Mouse (Mus musculus): Measurements from ENCODE around the gene Cd84. TPM values are rescaled to one million over a fixed set of nuclear protein-coding genes. Genes with fewer than 3 reads are reported as not detected.

Gene Cd84
- polyA plus RNA-seq, 1 experiment from 2014 or later: 0.01 TPM

- CTCF ChIA-PET: no interaction called here
- DNase-seq (ENCODE audit: low read depth, low spot score) (no peak), ATAC-seq (no peak)
- peaks cover 5% of the 10 kb centered on the region for H3K27me3 ChIP-seq
- POLR2A ChIA-PET: no interaction called here
- TF ChIP-seq CTCF (IDR thresholded peaks at IDR 0.05): no peak
- in situ Hi-C loops (cut with MboI; ENCODE audit: low pct_unique_long_range_greater_than_20kb): no loop called here
Measured at GRCm38 (mm10) chr1:171915638-171916458, 76.4 kb downstream of the Cd84 start.

GRCm38 (mm10) chr1:171917305-171918039 is 78.0 kb downstream of the Cd84 start, which contains the start of gene Slamf6:
Gene Slamf6, plus strand, starts transcription at chr1:171917515.
- ATAC-seq: no peak
- no peak for DNase-seq (ENCODE audit: low read depth, low spot score)
- no peak for TF ChIP-seq CTCF (IDR thresholded peaks at IDR 0.05)
- in situ Hi-C loops (cut with MboI; ENCODE audit: low pct_unique_long_range_greater_than_20kb): no loop called here
- peaks cover 5% of the 10 kb centered on the region for H3K27me3 ChIP-seq
- POLR2A ChIA-PET: no interaction called here
- CTCF ChIA-PET: no interaction called here

- DNase-seq (ENCODE audit: low read depth, low spot score) (no peak), ATAC-seq (no peak)
- in situ Hi-C loops (cut with MboI; ENCODE audit: low pct_unique_long_range_greater_than_20kb): no loop called here
- no peak for TF ChIP-seq CTCF (IDR thresholded peaks at IDR 0.05)
- peaks cover 5% of the 10 kb centered on the region for H3K27me3 ChIP-seq
- ChIA-PET POLR2A (interaction anchor here (0.7 kb wide), 1 partner anchor 256 kb away, joined by 3 read pairs; no protein-coding TSS in a partner anchor), CTCF (no interaction called here)
Measured at GRCm38 (mm10) chr1:171918136-171918920, 78.8 kb downstream of the Cd84 start.

GRCm38 (mm10) chr1:171919193-171919592 is 79.7 kb downstream of the Cd84 start:
- DNase-seq (ENCODE audit: low read depth, low spot score) (no peak), ATAC-seq (no peak)

GRCm38 (mm10) chr1:171919901-171920510 is 80.5 kb downstream of the Cd84 start:
- peaks cover 5% of the 10 kb centered on the region for H3K27me3 ChIP-seq
- CTCF ChIA-PET: no interaction called here
- TF ChIP-seq CTCF (IDR thresholded peaks at IDR 0.05): no peak
- in situ Hi-C loops (cut with MboI; ENCODE audit: low pct_unique_long_range_greater_than_20kb): no loop called here
- no peak for ATAC-seq
- no peak for DNase-seq (ENCODE audit: low read depth, low spot score)
- POLR2A ChIA-PET: no interaction called here

More at GRCm38 (mm10) chr1:171919193-171919592, 79.7 kb downstream of the Cd84 start:
- CTCF ChIA-PET: no interaction called here
- POLR2A ChIA-PET: no interaction called here
- TF ChIP-seq CTCF (IDR thresholded peaks at IDR 0.05): no peak
- in situ Hi-C loops (cut with MboI; ENCODE audit: low pct_unique_long_range_greater_than_20kb): no loop called here
- H3K27me3 ChIP-seq: peaks cover 5% of the 10 kb centered on the region

GRCm38 (mm10) chr1:171920989-171921621 is 81.6 kb downstream of the Cd84 start:
- CTCF ChIA-PET: interaction anchor here (1.4 to 1.5 kb wide), 2 partner anchors 9 to 30 kb away, joined by 3 to 4 read pairs; no protein-coding TSS in a partner anchor
- no peak for ATAC-seq
- DNase-seq (ENCODE audit: low read depth, low spot score): no peak
- peaks cover 5% of the 10 kb centered on the region for H3K27me3 ChIP-seq
- POLR2A ChIA-PET: no interaction called here
- TF ChIP-seq CTCF (IDR thresholded peaks at IDR 0.05): no peak
- in situ Hi-C loops (cut with MboI; ENCODE audit: low pct_unique_long_range_greater_than_20kb): no loop called here

GRCm38 (mm10) chr1:171921641-171922040 is 82.1 kb downstream of the Cd84 start:
- TF ChIP-seq CTCF (IDR thresholded peaks at IDR 0.05): no peak
- H3K27me3 ChIP-seq: peaks cover 5% of the 10 kb centered on the region
- in situ Hi-C loops (cut with MboI; ENCODE audit: low pct_unique_long_range_greater_than_20kb): no loop called here
- ATAC-seq: no peak
- CTCF ChIA-PET: interaction anchor here (1.4 to 1.5 kb wide), 2 partner anchors 8 to 30 kb away, joined by 3 to 4 read pairs; no protein-coding TSS in a partner anchor
- DNase-seq (ENCODE audit: low read depth, low spot score): no peak
- POLR2A ChIA-PET: no interaction called here

GRCm38 (mm10) chr1:171922844-171923243 is 83.3 kb downstream of the Cd84 start:
- ChIA-PET CTCF (no interaction called here), POLR2A (no interaction called here)
- DNase-seq (ENCODE audit: low read depth, low spot score) (no peak), ATAC-seq (no peak)
- in situ Hi-C loops (cut with MboI; ENCODE audit: low pct_unique_long_range_greater_than_20kb): no loop called here
- peaks cover 5% of the 10 kb centered on the region for H3K27me3 ChIP-seq
- TF ChIP-seq CTCF (IDR thresholded peaks at IDR 0.05): no peak

- ChIA-PET POLR2A (no interaction called here), CTCF (no interaction called here)
- ATAC-seq (no peak), DNase-seq (ENCODE audit: low read depth, low spot score) (no peak)
- in situ Hi-C loops (cut with MboI; ENCODE audit: low pct_unique_long_range_greater_than_20kb): no loop called here
- TF ChIP-seq CTCF (IDR thresholded peaks at IDR 0.05): no peak
- H3K27me3 ChIP-seq: no peaks in the 10 kb centered on the region
Measured at GRCm38 (mm10) chr1:171924900-171925299, 85.4 kb downstream of the Cd84 start.

GRCm38 (mm10) chr1:171933851-171934250 is 94.4 kb downstream of the Cd84 start:
- CTCF ChIA-PET: no interaction called here

More at GRCm38 (mm10) chr1:171933851-171934250, 94.4 kb downstream of the Cd84 start:
- ATAC-seq (no peak), DNase-seq (ENCODE audit: low read depth, low spot score) (no peak)
- TF ChIP-seq CTCF (IDR thresholded peaks at IDR 0.05): no peak
- no peaks in the 10 kb centered on the region for H3K27me3 ChIP-seq
- POLR2A ChIA-PET: no interaction called here
- in situ Hi-C loops (cut with MboI; ENCODE audit: low pct_unique_long_range_greater_than_20kb): no loop called here
